Mouse (Mus musculus) forebrain, embryonic 12.5 days (tissue): ENCODE measurements around the gene Vps13d. TPM values are rescaled to one million over a fixed set of nuclear protein-coding genes. Genes with fewer than 3 reads are reported as not detected.
A peak's percentile ranks its signal among the peaks of the same experiment; 100 is the strongest.

ENCODE experiments used
- ATAC-seq: fragments of 200-750 bp; cut with Nextera tagmentation; 2 replicates; pipeline ENCODE4 v1.8.0; 2017; ENCODE audit warnings: moderate TSS enrichment; ENCODE audit not compliant: low FRiP score
- H3K27ac ChIP-seq: fragments of 300-500 bp; sonication (generic); 2 replicates; pipeline ENCODE4 v1.5.1; 2016; ENCODE audit warnings: mild to moderate bottlenecking
- H3K27me3 ChIP-seq: fragments of 300-500 bp; sonication (generic); 2 replicates; pipeline ENCODE4 v1.6.1; 2016; ENCODE audit warnings: mild to moderate bottlenecking
- H3K36me3 ChIP-seq: fragments of 300-500 bp; sonication (generic); replicated peaks from 2 replicates; pipeline ENCODE4 v1.6.1; 2016; ENCODE audit warnings: mild to moderate bottlenecking
- H3K4me1 ChIP-seq: fragments of 300-500 bp; sonication (generic); 2 replicates; pipeline ENCODE4 v1.6.1; 2016
- H3K4me2 ChIP-seq: fragments of 300-500 bp; sonication (generic); 2 replicates; pipeline ENCODE4 v1.6.1; 2016; ENCODE audit warnings: mild to moderate bottlenecking, moderate library complexity
- H3K4me3 ChIP-seq: fragments of 300-500 bp; sonication (generic); replicated peaks from 2 replicates; pipeline ENCODE4 v1.5.1; 2016; ENCODE audit warnings: mild to moderate bottlenecking
- H3K9ac ChIP-seq: fragments of 300-500 bp; sonication (generic); 2 replicates; pipeline ENCODE4 v1.6.1; 2016; ENCODE audit warnings: mild to moderate bottlenecking
- H3K9me3 ChIP-seq: fragments of 300-500 bp; sonication (generic); 2 replicates; pipeline ENCODE4 v1.6.1; 2016
- WGBS: fragments of 180-500 bp; shearing (Covaris S2); methylation state at CpG from one replicate; pipeline ENCODE4 v1.1.7; 2016; 5-methylcytosine and 5-hydroxymethylcytosine counted together
- polyA plus RNA-seq: library from polyadenylated mRNA; unstranded; fragments of >200 nt; fragmentation: Nextera tagmentation; extraction: Ambion mirVana; gene quantifications from 2 replicates; pipeline ENCODE4 v1.2.1, GENCODE M21; 2016

Gene Vps13d
- polyA plus RNA-seq, 1 experiment from 2014 or later = 5.7 TPM

DNA sequence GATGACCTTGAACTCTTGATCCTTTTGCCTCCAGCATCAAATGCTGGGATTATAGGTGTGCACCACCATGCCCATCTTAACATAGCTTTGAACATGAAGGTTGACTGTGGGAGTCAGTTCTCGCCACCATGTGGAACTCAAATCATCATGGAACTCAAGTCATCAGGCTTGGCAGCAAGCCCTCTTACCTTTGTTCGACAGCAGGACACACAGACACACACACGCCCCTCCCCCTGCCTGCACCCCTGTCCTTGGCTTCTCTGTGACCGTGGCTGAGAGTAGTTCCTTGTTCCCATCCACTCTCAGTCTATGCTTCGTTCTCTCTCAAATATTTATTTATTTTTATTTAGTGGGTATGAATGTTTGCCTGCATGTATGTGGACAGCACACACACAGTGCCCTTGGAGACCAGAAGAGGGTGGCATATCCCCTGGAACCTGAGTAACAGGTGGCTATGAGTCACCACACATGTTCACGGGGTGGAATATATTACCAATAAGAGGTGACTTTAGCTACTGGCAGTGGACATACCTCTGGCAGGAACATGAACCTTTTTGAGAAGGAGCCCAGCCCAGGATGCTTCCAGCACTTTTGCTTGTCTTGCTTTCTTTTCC is 14.4 kb upstream of the Vps13d start:
- Histone ChIP-seq H3K36me3 (no peaks in the 10 kb centered on the region), H3K4me2 (no peak overlapping the region), H3K4me1 (no peaks in the 10 kb centered on the region), H3K27ac (no peak overlapping the region), H3K9me3 (no peaks in the 10 kb centered on the region), H3K27me3 (no peaks in the 10 kb centered on the region), H3K4me3 (no peak overlapping the region), H3K9ac (no peak overlapping the region)
- WGBS = 82% methylated on average over 6 of the region's 6 CpGs
- no peak for ATAC-seq

DNA sequence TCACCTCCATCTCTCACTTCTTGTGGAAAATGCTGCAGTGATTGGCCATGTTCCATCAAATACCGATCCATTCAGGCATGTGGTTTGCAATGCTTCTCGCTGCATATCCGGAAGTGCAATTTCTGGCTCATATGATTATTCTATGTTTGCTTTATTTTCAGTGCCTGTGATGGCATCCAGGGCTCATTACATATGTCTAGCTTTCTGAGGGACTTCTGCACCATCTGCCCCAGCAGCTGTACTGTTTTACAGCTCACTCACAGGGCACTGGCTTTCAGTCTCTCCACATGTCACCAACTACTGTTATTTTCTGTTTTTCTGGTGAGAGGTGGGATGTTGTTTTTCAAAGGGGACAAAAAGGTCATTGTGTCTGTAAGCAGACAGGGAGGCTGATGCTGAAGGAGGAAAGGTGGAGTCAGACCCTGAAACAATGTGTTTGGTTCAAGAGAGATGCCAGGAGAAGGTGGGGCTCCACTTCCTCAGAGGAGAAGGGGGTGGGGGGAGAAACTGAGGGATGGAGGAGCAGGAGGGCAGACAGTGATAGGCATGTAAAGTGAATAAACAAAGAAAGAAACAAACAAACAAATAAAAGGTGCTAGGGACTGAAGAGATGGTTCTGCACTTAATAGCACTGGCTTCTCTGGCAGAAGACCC is 13.0 kb upstream of the Vps13d start:
- WGBS = 87% methylated on average over 3 of the region's 3 CpGs
- ATAC-seq = no peak
- H3K4me3 ChIP-seq = no peak overlapping the region
- H3K27me3 ChIP-seq = no peaks in the 10 kb centered on the region
- H3K4me2 ChIP-seq = no peak overlapping the region
- no peaks in the 10 kb centered on the region for H3K36me3 ChIP-seq
- H3K9me3 ChIP-seq = no peaks in the 10 kb centered on the region
- H3K27ac ChIP-seq = no peak overlapping the region
- H3K9ac ChIP-seq = no peak overlapping the region
- H3K4me1 ChIP-seq = no peaks in the 10 kb centered on the region

DNA sequence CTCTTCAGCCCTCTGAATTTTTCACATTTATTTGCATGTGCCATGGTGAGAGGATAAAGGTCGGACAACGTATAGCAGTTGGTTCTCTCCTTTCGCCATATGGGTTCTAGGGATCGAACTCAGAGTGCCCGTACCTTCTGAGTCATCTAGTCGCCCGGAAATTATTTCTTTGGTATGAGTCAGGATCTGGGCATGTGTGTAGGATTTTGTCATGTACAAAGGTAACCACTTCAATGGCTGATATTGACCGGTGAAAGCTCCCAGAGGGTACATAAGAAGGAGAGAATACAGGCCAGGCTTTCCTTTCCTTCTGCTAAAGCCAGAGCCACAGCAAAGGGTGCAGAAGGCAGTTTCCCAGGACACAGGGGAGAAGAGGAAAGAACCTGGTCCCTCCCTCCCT is 10.0 kb upstream of the Vps13d start:
- no peaks in the 10 kb centered on the region for H3K4me1 ChIP-seq
- no peak overlapping the region for H3K27ac ChIP-seq
- no peak overlapping the region for H3K4me2 ChIP-seq
- no peak overlapping the region for H3K9ac ChIP-seq
- no peak overlapping the region for H3K4me3 ChIP-seq
- H3K27me3 ChIP-seq = no peaks in the 10 kb centered on the region
- WGBS = 88% methylated on average over 8 of the region's 8 CpGs
- no peaks in the 10 kb centered on the region for H3K36me3 ChIP-seq
- no peak for ATAC-seq
- no peaks in the 10 kb centered on the region for H3K9me3 ChIP-seq

DNA sequence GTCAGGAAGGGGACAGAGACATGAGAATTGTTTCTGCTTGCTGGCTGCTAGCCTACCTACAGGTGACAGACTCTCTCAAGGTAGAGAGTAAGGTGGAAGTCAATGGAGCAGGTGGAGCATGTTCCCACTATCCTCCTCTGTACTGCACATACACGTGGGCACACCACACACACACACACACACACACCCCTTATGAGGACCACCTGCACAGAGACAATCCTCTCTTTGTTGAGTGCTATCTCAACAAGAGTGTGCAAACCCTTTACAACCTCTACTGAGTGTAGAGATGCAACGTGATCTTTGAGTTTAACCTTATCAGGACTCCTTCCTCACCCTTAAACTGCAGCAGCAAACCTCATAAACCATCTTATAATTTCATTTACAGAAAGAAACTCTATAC is 8.5 kb upstream of the Vps13d start:
- no peaks in the 10 kb centered on the region for H3K27me3 ChIP-seq
- WGBS = 69% methylated on average over 2 of the region's 2 CpGs
- H3K36me3 ChIP-seq = no peaks in the 10 kb centered on the region
- H3K9ac ChIP-seq = no peak overlapping the region
- H3K4me3 ChIP-seq = no peak overlapping the region
- no peaks in the 10 kb centered on the region for H3K9me3 ChIP-seq
- no peaks in the 10 kb centered on the region for H3K4me1 ChIP-seq
- ATAC-seq = no peak
- H3K4me2 ChIP-seq = no peak overlapping the region
- no peak overlapping the region for H3K27ac ChIP-seq

DNA sequence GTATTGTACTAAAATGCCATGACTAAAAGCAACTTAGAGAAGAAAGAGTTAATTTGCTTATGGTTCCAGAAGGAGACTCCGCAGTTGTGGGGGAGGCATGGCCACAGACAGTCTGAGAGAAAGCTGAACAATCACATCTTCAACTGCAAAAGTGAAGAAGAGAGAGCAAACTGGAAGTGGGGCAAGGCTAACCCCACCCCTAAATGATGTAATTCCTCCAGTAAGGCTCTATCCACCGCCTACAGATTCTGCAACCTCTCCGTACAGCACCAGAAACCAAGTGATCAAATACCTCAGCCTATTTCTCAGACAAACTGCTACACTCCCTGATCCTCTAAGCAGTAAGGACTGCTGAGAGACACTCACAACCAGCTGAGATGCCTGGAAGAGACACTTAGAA is 6.6 kb upstream of the Vps13d start:
- no peak overlapping the region for H3K9ac ChIP-seq
- no peak overlapping the region for H3K4me3 ChIP-seq
- no peaks in the 10 kb centered on the region for H3K4me1 ChIP-seq
- no peak for ATAC-seq
- H3K27ac ChIP-seq = no peak overlapping the region
- H3K36me3 ChIP-seq = no peaks in the 10 kb centered on the region
- H3K9me3 ChIP-seq = no peaks in the 10 kb centered on the region
- 86% methylated on average over 3 of the region's 3 CpGs for WGBS
- no peak overlapping the region for H3K4me2 ChIP-seq
- no peaks in the 10 kb centered on the region for H3K27me3 ChIP-seq

DNA sequence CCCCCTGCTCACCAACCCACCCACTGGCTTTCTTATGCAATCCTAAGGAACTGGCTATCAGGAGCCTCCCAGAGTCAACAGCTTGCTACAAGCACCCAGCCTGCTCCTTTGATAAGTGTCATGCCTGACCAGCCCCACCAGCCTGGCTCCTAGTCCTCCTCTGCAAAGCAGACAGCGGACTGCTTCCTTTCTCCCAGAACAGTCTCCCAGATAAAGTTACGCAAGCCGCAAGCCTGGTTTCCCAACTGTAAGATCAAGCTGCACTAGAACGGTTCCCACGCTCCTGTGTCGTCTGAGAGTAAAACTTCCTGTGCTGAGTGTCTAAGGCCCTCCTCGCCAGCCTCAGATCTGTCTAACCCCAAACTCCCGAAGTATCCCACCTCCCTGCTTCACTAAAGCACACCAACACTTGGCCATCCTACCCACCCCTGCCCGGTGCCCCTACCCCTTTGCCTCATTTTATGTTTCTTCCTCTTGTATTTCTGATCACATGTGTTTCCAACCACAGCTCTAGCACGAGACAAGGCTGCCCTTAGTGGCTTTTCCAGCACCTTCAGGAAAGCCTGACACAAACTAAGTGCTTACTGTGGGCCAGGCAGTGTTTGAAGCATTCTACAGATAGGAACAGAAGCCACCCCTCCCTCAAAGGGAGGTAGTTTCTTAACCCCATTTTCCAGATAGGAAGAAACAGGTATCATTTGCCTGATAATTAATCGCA is 5.3 kb upstream of the Vps13d start:
- no peaks in the 10 kb centered on the region for H3K4me1 ChIP-seq
- no peak overlapping the region for H3K9ac ChIP-seq
- 56% methylated on average over 11 of the region's 11 CpGs for WGBS
- no peak overlapping the region for H3K27ac ChIP-seq
- H3K4me3 ChIP-seq = no peak overlapping the region
- H3K36me3 ChIP-seq = no peaks in the 10 kb centered on the region
- no peaks in the 10 kb centered on the region for H3K9me3 ChIP-seq
- no peak for ATAC-seq
- no peaks in the 10 kb centered on the region for H3K27me3 ChIP-seq
- H3K4me2 ChIP-seq = no peak overlapping the region

DNA sequence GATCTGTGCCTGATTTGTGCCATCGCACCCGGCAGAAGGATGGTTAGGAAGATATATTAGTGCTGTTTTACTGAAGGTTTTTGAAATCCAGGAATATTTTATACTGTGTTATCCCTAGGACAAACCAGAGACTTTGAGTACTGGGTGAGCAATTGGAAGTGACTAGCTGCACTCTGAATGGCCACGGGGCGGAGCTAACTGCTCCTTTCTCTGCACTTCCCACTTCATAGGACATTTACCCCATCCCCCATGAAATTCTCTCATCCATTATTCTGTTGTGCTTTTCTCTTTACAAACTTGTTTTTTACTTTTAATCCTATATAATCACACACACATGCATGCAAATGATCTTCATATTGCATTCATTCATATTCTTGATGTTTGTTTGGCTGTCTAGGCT is 1.8 kb upstream of the Vps13d start:
- no peak overlapping the region for H3K4me2 ChIP-seq
- no peak overlapping the region for H3K4me3 ChIP-seq
- H3K9ac ChIP-seq = no peak overlapping the region
- no peaks in the 10 kb centered on the region for H3K9me3 ChIP-seq
- H3K36me3 ChIP-seq = no peaks in the 10 kb centered on the region
- H3K27ac ChIP-seq = no peak overlapping the region
- WGBS = 80% methylated on average over 4 of the region's 4 CpGs
- H3K4me1 ChIP-seq = peaks cover 13% of the 10 kb centered on the region
- no peak for ATAC-seq
- H3K27me3 ChIP-seq = no peaks in the 10 kb centered on the region

DNA sequence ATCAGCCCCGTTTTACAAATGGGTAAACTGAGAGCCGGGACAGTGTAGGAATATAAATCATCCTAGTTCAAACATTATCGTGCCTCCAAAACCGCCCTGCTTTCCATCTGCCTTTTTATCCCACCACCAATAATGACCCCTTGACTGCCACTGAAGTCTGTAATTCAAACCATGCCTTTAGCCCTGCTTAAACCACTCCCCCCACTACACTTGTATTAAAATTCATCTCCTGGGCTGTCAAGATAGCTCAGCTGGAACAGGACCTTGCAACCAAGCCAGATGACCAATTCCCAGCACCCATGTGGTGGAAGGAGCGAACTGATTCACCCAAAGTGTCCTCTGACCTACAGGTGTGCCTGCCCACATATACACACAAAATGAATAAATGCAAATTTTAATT is 367 bp upstream of the Vps13d start:
- Histone ChIP-seq H3K9me3 (no peaks in the 10 kb centered on the region), H3K36me3 (no peaks in the 10 kb centered on the region), H3K27ac (no peak overlapping the region), H3K4me1 (peaks cover 13% of the 10 kb centered on the region), H3K9ac (no peak overlapping the region), H3K4me2 (no peak overlapping the region), H3K27me3 (no peaks in the 10 kb centered on the region), H3K4me3 (peak overlapping the region; percentile 76)
- 23% methylated on average over 5 of the region's 5 CpGs for WGBS
- ATAC-seq = no peak

DNA sequence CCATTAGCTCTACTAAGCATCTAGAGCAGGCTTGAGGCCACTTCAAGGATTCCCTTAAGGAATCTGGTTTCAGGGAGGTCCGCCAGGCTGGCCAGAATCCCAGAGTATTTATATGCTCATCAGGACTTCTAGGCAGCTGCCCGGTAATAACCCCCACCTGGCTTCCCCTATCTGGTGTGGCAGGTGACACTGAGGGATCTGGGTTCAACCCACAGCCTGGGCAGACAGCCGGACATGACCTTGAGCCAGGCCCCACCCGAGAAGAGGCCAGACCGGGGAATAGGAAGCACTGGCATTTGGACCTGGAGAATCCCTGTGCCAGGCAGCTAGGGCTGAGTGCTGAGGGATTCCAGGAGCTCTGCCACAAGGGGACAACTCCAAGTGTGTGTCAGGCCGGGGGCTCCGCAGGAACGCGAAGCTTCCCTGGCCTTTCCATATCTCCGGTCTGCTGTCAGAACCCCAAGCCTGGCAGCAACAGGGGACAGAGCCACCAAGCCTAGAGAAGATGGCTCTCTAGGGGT is 754 bp downstream of the Vps13d start:
- peak overlapping the region; percentile 76 for H3K4me3 ChIP-seq
- peak overlapping the region; percentile 95 for H3K4me2 ChIP-seq
- peaks cover 6% of the 10 kb centered on the region for H3K36me3 ChIP-seq
- WGBS = 1% methylated on average over 10 of the region's 10 CpGs
- peak overlapping the region; percentile 77 for H3K9ac ChIP-seq
- ATAC-seq = no peak
- H3K9me3 ChIP-seq = no peaks in the 10 kb centered on the region
- H3K27me3 ChIP-seq = no peaks in the 10 kb centered on the region
- no peak overlapping the region for H3K27ac ChIP-seq
- peaks cover 13% of the 10 kb centered on the region for H3K4me1 ChIP-seq

DNA sequence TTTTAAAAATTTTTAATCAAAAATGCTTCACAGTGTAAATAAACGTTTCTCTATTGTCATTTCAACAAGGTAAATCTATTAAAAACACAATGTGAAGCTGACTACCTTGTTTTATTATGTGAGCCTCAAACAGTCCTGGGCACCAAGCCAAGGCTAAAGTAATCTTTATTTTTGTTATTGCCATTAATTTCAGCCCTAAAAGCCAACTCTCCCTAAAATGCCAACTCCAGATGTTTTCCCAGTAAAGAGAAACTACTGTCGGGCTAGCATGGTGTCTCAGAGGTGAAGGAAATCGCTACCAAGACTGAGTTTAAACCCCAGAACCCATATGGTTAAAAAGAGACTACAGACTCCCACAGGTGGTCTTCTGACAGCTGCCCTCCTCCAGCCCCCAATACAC is 1.4 kb downstream of the Vps13d start:
- Histone ChIP-seq H3K4me3 (peak overlapping the region; percentile 76), H3K27me3 (no peaks in the 10 kb centered on the region), H3K27ac (no peak overlapping the region), H3K9me3 (no peaks in the 10 kb centered on the region), H3K9ac (peak overlapping the region; percentile 77), H3K4me1 (peaks cover 13% of the 10 kb centered on the region), H3K36me3 (peaks cover 11% of the 10 kb centered on the region), H3K4me2 (peak overlapping the region; percentile 95)
- 67% methylated on average over 3 of the region's 3 CpGs for WGBS
- ATAC-seq = no peak

DNA sequence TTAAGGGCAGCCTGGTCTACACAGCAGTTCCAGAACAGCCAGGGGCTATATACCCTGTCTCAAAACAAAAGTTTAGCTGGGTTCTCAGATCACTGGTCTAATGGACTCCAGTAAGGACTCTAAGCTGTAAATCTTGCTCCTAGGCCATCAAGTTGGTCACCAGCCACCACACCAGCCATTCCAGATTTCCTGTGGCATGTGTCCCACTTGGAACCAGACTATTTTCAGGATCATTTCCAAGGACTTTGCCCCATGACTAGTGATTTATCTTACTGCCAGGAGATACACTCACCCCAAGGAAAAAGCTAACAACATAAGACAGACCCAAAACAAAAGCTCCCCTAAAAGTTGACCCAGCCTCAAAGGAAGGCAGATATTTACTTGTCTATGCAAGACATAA is 2.1 kb downstream of the Vps13d start:
- no peaks in the 10 kb centered on the region for H3K9me3 ChIP-seq
- H3K36me3 ChIP-seq = peaks cover 12% of the 10 kb centered on the region
- no peak overlapping the region for H3K9ac ChIP-seq
- no peak overlapping the region for H3K27ac ChIP-seq
- no peak for ATAC-seq
- H3K27me3 ChIP-seq = no peaks in the 10 kb centered on the region
- peaks cover 13% of the 10 kb centered on the region for H3K4me1 ChIP-seq
- H3K4me3 ChIP-seq = no peak overlapping the region
- no peak overlapping the region for H3K4me2 ChIP-seq

DNA sequence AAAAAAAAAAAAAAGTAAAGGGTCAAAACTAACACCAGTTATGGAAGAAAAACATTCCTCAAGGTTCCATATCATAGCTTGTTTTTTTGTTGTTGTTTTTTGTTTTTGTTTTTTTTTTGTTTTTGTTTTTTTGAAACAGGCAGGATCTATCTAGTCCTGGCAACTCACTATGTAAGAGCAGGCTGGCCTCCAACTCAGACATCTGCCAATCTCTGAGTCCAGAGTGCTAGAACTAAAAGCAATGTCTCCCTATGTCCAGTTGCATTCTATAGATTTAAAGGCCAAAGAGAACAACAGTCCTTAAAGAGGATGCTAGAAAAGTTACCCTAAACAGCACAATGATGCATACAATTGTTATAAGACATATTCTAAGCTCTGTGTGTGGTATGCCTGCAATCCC is 6.2 kb downstream of the Vps13d start:
- peaks cover 36% of the 10 kb centered on the region for H3K36me3 ChIP-seq
- H3K4me1 ChIP-seq = peaks cover 6% of the 10 kb centered on the region
- ATAC-seq = no peak

DNA sequence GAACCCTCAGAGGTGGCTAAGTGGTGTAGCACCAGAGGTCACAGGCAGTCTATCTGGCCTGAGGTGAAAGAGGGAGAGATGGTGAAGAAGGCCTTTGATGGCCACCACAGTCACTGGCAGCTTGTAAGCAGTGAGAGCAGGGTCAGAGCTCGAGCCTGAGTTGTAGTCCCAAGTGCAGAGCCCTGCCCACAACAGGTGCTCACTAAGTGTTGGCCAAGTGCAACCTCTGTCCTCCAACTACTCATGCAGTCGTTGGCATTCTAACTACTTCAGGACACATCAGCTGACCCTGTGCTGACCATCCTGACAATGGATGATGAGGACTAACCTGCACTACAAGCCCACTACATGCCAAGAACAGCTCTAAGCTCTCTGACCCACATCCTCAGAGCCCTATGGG is 7.2 kb downstream of the Vps13d start:
- Histone ChIP-seq H3K27me3 (no peaks in the 10 kb centered on the region), H3K4me2 (no peak overlapping the region), H3K9me3 (no peaks in the 10 kb centered on the region), H3K4me3 (no peak overlapping the region), H3K27ac (no peak overlapping the region), H3K36me3 (peaks cover 36% of the 10 kb centered on the region), H3K9ac (no peak overlapping the region), H3K4me1 (0 out of 2 replicates have a peak, but pooled peaks cover 2% of the 10 kb centered on the region)
- WGBS = 76% methylated on average over 2 of the region's 2 CpGs
- ATAC-seq = no peak

More for the DNA sequence above, 6.2 kb downstream of the Vps13d start:
- H3K4me3 ChIP-seq = no peak overlapping the region
- no peak overlapping the region for H3K9ac ChIP-seq
- H3K9me3 ChIP-seq = no peaks in the 10 kb centered on the region
- H3K27me3 ChIP-seq = no peaks in the 10 kb centered on the region
- H3K27ac ChIP-seq = no peak overlapping the region
- no peak overlapping the region for H3K4me2 ChIP-seq
